Mouse (Mus musculus): Measurements from ENCODE around the gene Ypel2. TPM values are rescaled to one million over a fixed set of nuclear protein-coding genes. Genes with fewer than 3 reads are reported as not detected.

The Ypel2 gene
- total and polyA plus RNA-seq, 3 experiments: 1.5 to 8.2 (median 7.0) TPM

DNA sequence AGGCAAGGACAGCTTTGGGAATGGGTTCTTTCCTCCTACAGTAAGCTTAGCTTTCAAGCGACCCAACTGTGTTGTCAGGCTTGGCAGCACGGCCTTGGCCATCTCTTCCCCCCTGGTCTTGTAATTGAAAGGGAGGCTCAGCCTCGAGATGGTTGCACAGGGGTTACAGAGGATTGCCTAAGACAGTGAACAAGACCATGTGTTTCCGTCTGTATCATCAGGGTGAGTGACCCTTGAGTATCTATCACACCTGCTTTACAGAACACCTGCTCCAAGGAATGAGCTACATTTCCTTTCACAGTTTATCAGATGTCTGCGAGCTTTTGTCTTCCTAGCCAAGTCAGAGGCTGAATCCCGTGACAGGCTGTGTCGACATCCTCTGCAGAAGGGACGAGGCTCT lies 48.4 kb downstream of the Ypel2 start:
- ATAC-seq (ENCODE audit: extremely low read depth, insufficient number of reproducible peaks, low FRiP score, poor library complexity, severe bottlenecking) (no peak), DNase-seq (ENCODE audit: low spot score) (no peak)
- TF ChIP-seq CTCF (IDR thresholded peaks at IDR 0.05; ENCODE audit: low read depth, low read length): no peak
- TF ChIP-seq POLR2AphosphoS5 (IDR thresholded peaks at IDR 0.05; ENCODE audit: insufficient replicate concordance, low read depth, low read length): no peak
- TF ChIP-seq GATA1 (IDR thresholded peaks at IDR 0.05; ENCODE audit: borderline replicate concordance, low read length): no peak
- no peak for TF ChIP-seq GATA2 (IDR thresholded peaks at IDR 0.05; ENCODE audit: borderline replicate concordance, low read depth, low read length)
- no peak for TF ChIP-seq TAL1 (conservative IDR thresholded peaks at IDR 0.05; ENCODE audit: low read depth, low read length)
- H3K4me3 ChIP-seq (ENCODE audit: low read depth, low read length): no peak overlapping the region
- no peaks in the 10 kb centered on the region; the same call in 1 of the 2 replicates for H3K4me1 ChIP-seq (ENCODE audit: insufficient read depth, low read depth, low read length)
- H3K9me3 ChIP-seq (replicated peaks): no peaks in the 10 kb centered on the region
- H3K27me3 ChIP-seq (ENCODE audit: insufficient read depth, low read length): peaks cover 4% of the 10 kb centered on the region; the same call in 1 of the 2 replicates
- H3K36me3 ChIP-seq (replicated peaks): no peaks in the 10 kb centered on the region

DNA sequence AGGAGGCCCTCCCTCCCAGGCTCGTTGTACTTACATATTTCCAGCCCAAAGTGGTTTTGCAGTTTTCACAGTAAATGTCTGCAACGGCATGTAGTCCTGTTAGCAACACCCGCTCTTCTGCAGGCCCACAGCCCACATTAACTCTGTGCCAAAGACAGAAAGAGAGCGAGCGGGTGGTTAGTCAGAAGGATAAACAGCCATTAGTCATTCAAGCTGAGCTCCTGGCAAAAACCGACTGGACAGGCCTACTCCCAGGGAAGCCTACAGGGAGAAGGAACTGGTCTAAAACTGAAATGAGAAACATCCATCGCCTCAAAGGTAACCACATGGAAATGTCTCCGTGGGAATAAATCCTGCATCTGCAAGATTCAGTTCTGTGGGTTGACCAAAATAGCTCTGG lies 49.0 kb downstream of the Ypel2 start:
- TF ChIP-seq GATA2 (IDR thresholded peaks at IDR 0.05; ENCODE audit: borderline replicate concordance, low read depth, low read length) (no peak), TAL1 (conservative IDR thresholded peaks at IDR 0.05; ENCODE audit: low read depth, low read length) (no peak), GATA1 (IDR thresholded peaks at IDR 0.05; ENCODE audit: borderline replicate concordance, low read length) (no peak), CTCF (IDR thresholded peaks at IDR 0.05; ENCODE audit: low read depth, low read length) (no peak), POLR2AphosphoS5 (IDR thresholded peaks at IDR 0.05; ENCODE audit: insufficient replicate concordance, low read depth, low read length) (no peak)
- ATAC-seq (ENCODE audit: extremely low read depth, insufficient number of reproducible peaks, low FRiP score, poor library complexity, severe bottlenecking) (no peak), DNase-seq (ENCODE audit: low spot score) (no peak)
- Histone ChIP-seq H3K4me1 (ENCODE audit: insufficient read depth, low read depth, low read length) (no peaks in the 10 kb centered on the region; the same call in 1 of the 2 replicates), H3K9me3 (replicated peaks) (no peaks in the 10 kb centered on the region), H3K4me3 (ENCODE audit: low read depth, low read length) (no peak overlapping the region), H3K27me3 (ENCODE audit: insufficient read depth, low read length) (peaks cover 4% of the 10 kb centered on the region; the same call in 1 of the 2 replicates), H3K36me3 (replicated peaks) (no peaks in the 10 kb centered on the region)

DNA sequence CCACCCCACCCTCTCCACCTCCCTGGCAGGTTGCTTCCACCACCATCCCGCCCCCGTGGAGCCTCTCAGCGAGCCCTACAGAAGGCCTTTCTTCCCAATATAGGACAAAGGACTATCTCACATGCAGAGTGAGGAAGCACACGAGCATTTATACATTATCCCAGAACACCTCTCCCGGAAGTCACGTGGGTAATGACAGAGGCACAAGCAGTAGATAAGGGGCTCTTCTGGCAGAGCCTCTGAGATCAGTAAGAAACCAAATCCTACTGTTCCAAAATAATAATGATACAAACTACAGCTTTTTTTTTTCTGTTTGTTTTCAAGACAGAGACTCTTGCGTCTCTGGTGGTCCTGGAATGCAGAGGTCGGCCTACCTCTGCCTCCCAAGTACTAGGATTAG lies 51.6 kb downstream of the Ypel2 start:
- Histone ChIP-seq H3K36me3 (replicated peaks) (no peaks in the 10 kb centered on the region), H3K9me3 (replicated peaks) (no peaks in the 10 kb centered on the region), H3K4me3 (ENCODE audit: low read depth, low read length) (no peak overlapping the region), H3K27me3 (ENCODE audit: insufficient read depth, low read length) (peaks cover 4% of the 10 kb centered on the region; the same call in 1 of the 2 replicates), H3K4me1 (ENCODE audit: insufficient read depth, low read depth, low read length) (no peaks in the 10 kb centered on the region; the same call in 1 of the 2 replicates)
- DNase-seq (ENCODE audit: low spot score) (no peak), ATAC-seq (ENCODE audit: extremely low read depth, insufficient number of reproducible peaks, low FRiP score, poor library complexity, severe bottlenecking) (no peak)
- TF ChIP-seq CTCF (IDR thresholded peaks at IDR 0.05; ENCODE audit: low read depth, low read length): no peak
- TF ChIP-seq GATA1 (IDR thresholded peaks at IDR 0.05; ENCODE audit: borderline replicate concordance, low read length): no peak
- no peak for TF ChIP-seq TAL1 (conservative IDR thresholded peaks at IDR 0.05; ENCODE audit: low read depth, low read length)
- TF ChIP-seq POLR2AphosphoS5 (IDR thresholded peaks at IDR 0.05; ENCODE audit: insufficient replicate concordance, low read depth, low read length): no peak
- TF ChIP-seq GATA2 (IDR thresholded peaks at IDR 0.05; ENCODE audit: borderline replicate concordance, low read depth, low read length): no peak

- no peak overlapping the region for H3K4me3 ChIP-seq (ENCODE audit: low read depth, low read length)
- peaks cover 2% of the 10 kb centered on the region; the same call in 1 of the 2 replicates for H3K27me3 ChIP-seq (ENCODE audit: insufficient read depth, low read length)
- DNase-seq (ENCODE audit: low spot score) (no peak), ATAC-seq (ENCODE audit: extremely low read depth, insufficient number of reproducible peaks, low FRiP score, poor library complexity, severe bottlenecking) (no peak)
- H3K9me3 ChIP-seq (replicated peaks): no peaks in the 10 kb centered on the region
- H3K4me1 ChIP-seq (ENCODE audit: insufficient read depth, low read depth, low read length): no peaks in the 10 kb centered on the region; the same call in 1 of the 2 replicates
- TF ChIP-seq TAL1 (conservative IDR thresholded peaks at IDR 0.05; ENCODE audit: low read depth, low read length): no peak
- H3K36me3 ChIP-seq (replicated peaks): no peaks in the 10 kb centered on the region
These were observed 54.0 kb downstream of the Ypel2 start for GRCm38 (mm10) chr11:86939503-86939902.

DNA sequence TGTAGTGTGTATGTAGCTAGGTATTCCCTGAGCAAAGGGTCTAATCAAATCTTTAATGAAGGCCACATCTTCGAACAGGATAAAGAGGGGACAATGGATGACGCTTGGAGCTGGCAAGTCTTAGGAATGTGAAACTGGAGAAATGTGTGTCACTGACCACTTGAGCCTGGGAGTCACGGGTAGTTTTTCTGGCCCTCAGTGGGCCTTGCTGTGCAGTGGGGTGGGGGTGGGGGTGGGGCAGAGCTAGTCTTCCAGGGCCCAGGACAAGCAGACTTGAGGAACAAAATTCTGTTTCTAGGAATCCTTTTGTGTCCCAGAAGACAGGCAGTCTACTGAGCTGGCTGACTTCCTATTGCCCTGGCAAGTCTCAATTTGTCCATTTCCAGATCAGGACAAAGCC lies 55.0 kb downstream of the Ypel2 start:
- no peak for TF ChIP-seq POLR2AphosphoS5 (IDR thresholded peaks at IDR 0.05; ENCODE audit: insufficient replicate concordance, low read depth, low read length)
- no peak for TF ChIP-seq TAL1 (conservative IDR thresholded peaks at IDR 0.05; ENCODE audit: low read depth, low read length)
- no peak for TF ChIP-seq CTCF (IDR thresholded peaks at IDR 0.05; ENCODE audit: low read depth, low read length)
- no peak for TF ChIP-seq GATA1 (IDR thresholded peaks at IDR 0.05; ENCODE audit: borderline replicate concordance, low read length)
- no peak for TF ChIP-seq GATA2 (IDR thresholded peaks at IDR 0.05; ENCODE audit: borderline replicate concordance, low read depth, low read length)
- ATAC-seq (ENCODE audit: extremely low read depth, insufficient number of reproducible peaks, low FRiP score, poor library complexity, severe bottlenecking): no peak

DNA sequence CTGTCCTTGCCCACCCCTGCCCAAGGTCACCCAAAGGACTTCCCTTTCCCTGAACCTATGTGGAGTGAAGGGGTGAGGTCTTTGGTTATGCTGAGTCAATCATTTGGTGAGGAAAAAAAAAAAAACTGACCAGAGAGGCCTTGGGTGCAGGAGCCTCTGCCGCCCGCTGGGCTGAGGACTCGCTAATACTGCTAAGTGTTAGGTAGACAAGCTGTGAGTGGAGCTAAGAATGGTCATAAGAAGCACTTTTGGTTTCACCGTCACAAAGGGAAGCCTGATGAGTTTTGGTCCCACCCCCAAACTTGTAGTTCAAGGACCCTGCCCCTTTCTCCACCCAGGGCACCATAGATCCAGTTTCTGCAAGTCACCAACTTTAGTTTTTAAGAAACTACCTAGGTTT lies 55.4 kb downstream of the Ypel2 start:
- no peaks in the 10 kb centered on the region for H3K36me3 ChIP-seq (replicated peaks)
- TF ChIP-seq TAL1 (conservative IDR thresholded peaks at IDR 0.05; ENCODE audit: low read depth, low read length) (no peak), POLR2AphosphoS5 (IDR thresholded peaks at IDR 0.05; ENCODE audit: insufficient replicate concordance, low read depth, low read length) (no peak), GATA2 (IDR thresholded peaks at IDR 0.05; ENCODE audit: borderline replicate concordance, low read depth, low read length) (no peak), GATA1 (IDR thresholded peaks at IDR 0.05; ENCODE audit: borderline replicate concordance, low read length) (no peak), CTCF (IDR thresholded peaks at IDR 0.05; ENCODE audit: low read depth, low read length) (no peak)
- H3K9me3 ChIP-seq (replicated peaks): no peaks in the 10 kb centered on the region
- peaks cover 2% of the 10 kb centered on the region; the same call in 1 of the 2 replicates for H3K27me3 ChIP-seq (ENCODE audit: insufficient read depth, low read length)
- DNase-seq (ENCODE audit: low spot score) (no peak), ATAC-seq (ENCODE audit: extremely low read depth, insufficient number of reproducible peaks, low FRiP score, poor library complexity, severe bottlenecking) (no peak)
- H3K4me3 ChIP-seq (ENCODE audit: low read depth, low read length): no peak overlapping the region
- H3K4me1 ChIP-seq (ENCODE audit: insufficient read depth, low read depth, low read length): no peaks in the 10 kb centered on the region; the same call in 1 of the 2 replicates

More for the DNA sequence above, 55.0 kb downstream of the Ypel2 start:
- Histone ChIP-seq H3K9me3 (replicated peaks) (no peaks in the 10 kb centered on the region), H3K36me3 (replicated peaks) (no peaks in the 10 kb centered on the region), H3K4me3 (ENCODE audit: low read depth, low read length) (no peak overlapping the region), H3K27me3 (ENCODE audit: insufficient read depth, low read length) (peaks cover 2% of the 10 kb centered on the region; the same call in 1 of the 2 replicates), H3K4me1 (ENCODE audit: insufficient read depth, low read depth, low read length) (no peaks in the 10 kb centered on the region; the same call in 1 of the 2 replicates)
- no peak for DNase-seq (ENCODE audit: low spot score)

Measured in G1E (cell line).